Mouse (Mus musculus) embryo, embryonic 10 days (tissue): ENCODE results near the gene Lpxn.

Source experiments
- DNase-seq: peaks from one replicate; pipeline ENCODE4 v3.0.0-alpha.2; 2015; ENCODE audit warnings: low spot score

Lpxn gene

GRCm38 (mm10) chr19:12795511-12796327, at the start of gene Lpxn, which contains the start of gene Zfp91:
TSS of gene Lpxn (plus strand) at chr19:12796193.
TSS of gene Zfp91 (minus strand) at chr19:12796126.
- peak; percentile 98 for DNase-seq

- no peak for DNase-seq
Observed at GRCm38 (mm10) chr19:12756286-12756685, 39.7 kb upstream of the Lpxn start.

- no peak for DNase-seq
Observed at GRCm38 (mm10) chr19:12758936-12759478, 37.0 kb upstream of the Lpxn start.

- no peak for DNase-seq
Observed at GRCm38 (mm10) chr19:12759656-12760055, 36.3 kb upstream of the Lpxn start.

- DNase-seq, result no peak
Observed at GRCm38 (mm10) chr19:12762212-12763130, 33.5 kb upstream of the Lpxn start.

GRCm38 (mm10) chr19:12765308-12765707, 30.7 kb upstream of the Lpxn start, which contains the start of gene Cntf:
TSS of gene Cntf (minus strand) at chr19:12765632.
- peak; percentile 40 for DNase-seq

GRCm38 (mm10) chr19:12770888-12771287, 25.1 kb upstream of the Lpxn start:
- no peak for DNase-seq

- DNase-seq, result no peak
Observed at GRCm38 (mm10) chr19:12780437-12780836, 15.6 kb upstream of the Lpxn start.

- DNase-seq, result no peak
Observed at GRCm38 (mm10) chr19:12786803-12787395, 9.1 kb upstream of the Lpxn start.

- no peak for DNase-seq
Observed at GRCm38 (mm10) chr19:12787721-12788120, 8.3 kb upstream of the Lpxn start.

- DNase-seq, result no peak
Observed at GRCm38 (mm10) chr19:12792374-12792773, 3.6 kb upstream of the Lpxn start.

GRCm38 (mm10) chr19:12794056-12795044, 1.6 kb upstream of the Lpxn start:
- peak; percentile 93 for DNase-seq

- DNase-seq, result no peak
Observed at GRCm38 (mm10) chr19:12795110-12795509, 883 bp upstream of the Lpxn start.

GRCm38 (mm10) chr19:12796328-12796931, 437 bp downstream of the Lpxn start:
- DNase-seq, result peak; percentile 68

GRCm38 (mm10) chr19:12797071-12797470, 1.1 kb downstream of the Lpxn start:
- peak; percentile 62 for DNase-seq

GRCm38 (mm10) chr19:12798404-12798803, 2.4 kb downstream of the Lpxn start:
- no peak for DNase-seq

- DNase-seq, result no peak
Observed at GRCm38 (mm10) chr19:12799081-12799480, 3.1 kb downstream of the Lpxn start.

- no peak for DNase-seq
Observed at GRCm38 (mm10) chr19:12800621-12801020, 4.6 kb downstream of the Lpxn start.

- no peak for DNase-seq
Observed at GRCm38 (mm10) chr19:12801046-12801445, 5.1 kb downstream of the Lpxn start.

- no peak for DNase-seq
Observed at GRCm38 (mm10) chr19:12802830-12803229, 6.8 kb downstream of the Lpxn start.
